Mouse (Mus musculus) natural killer cell, adult 2 months (primary cell): ENCODE results near the gene Serac1.

Experiments used
- DNase-seq, 2 experiments: peaks; one replicate each; pipeline ENCODE4 v3.0.0; 2022; ENCODE audit warnings: low spot score in 2 of 2

The Serac1 gene

GRCm38 (mm10) chr17:6005246-6005637, 74.3 kb downstream of the Serac1 start:
- no peak for DNase-seq

GRCm38 (mm10) chr17:6003661-6004060, 75.9 kb downstream of the Serac1 start:
- DNase-seq = no peak

GRCm38 (mm10) chr17:6002563-6002962, 77.0 kb downstream of the Serac1 start:
- DNase-seq = no peak

- peak in 1 of 2 experiments; percentile 40 for DNase-seq
These were observed 77.7 kb downstream of the Serac1 start for GRCm38 (mm10) chr17:6001836-6002235.

- DNase-seq = no peak
These were observed 78.2 kb downstream of the Serac1 start for GRCm38 (mm10) chr17:6001389-6001788.

GRCm38 (mm10) chr17:6000864-6001319, 78.6 kb downstream of the Serac1 start:
- no peak for DNase-seq

GRCm38 (mm10) chr17:5999039-5999543, 80.5 kb downstream of the Serac1 start:
- no peak for DNase-seq

GRCm38 (mm10) chr17:5998235-5998500, 81.4 kb downstream of the Serac1 start:
- no peak for DNase-seq

- no peak for DNase-seq
These were observed 81.9 kb downstream of the Serac1 start for GRCm38 (mm10) chr17:5997380-5998234.

GRCm38 (mm10) chr17:5996589-5996988, 83.0 kb downstream of the Serac1 start:
- no peak for DNase-seq

GRCm38 (mm10) chr17:5994606-5995005, 84.9 kb downstream of the Serac1 start:
- DNase-seq = no peak

- DNase-seq = no peak
These were observed 85.8 kb downstream of the Serac1 start for GRCm38 (mm10) chr17:5993581-5994260.

GRCm38 (mm10) chr17:5992866-5993580, 86.5 kb downstream of the Serac1 start:
- DNase-seq = no peak
